Mouse (Mus musculus) lung, postnatal 0 days (tissue): Measurements from ENCODE around the gene Tmem44.

Source experiments
- CTCF ChIP-seq: IDR thresholded peaks from 2 replicates; pipeline ENCODE4 v1.5.1; 2016; ENCODE audit warnings: antibody characterized with exemption, mild to moderate bottlenecking
- EP300 ChIP-seq: IDR thresholded peaks from 2 replicates; pipeline ENCODE4 v1.6.1; 2016; ENCODE audit warnings: antibody characterized with exemption, mild to moderate bottlenecking, control low read depth

DNA sequence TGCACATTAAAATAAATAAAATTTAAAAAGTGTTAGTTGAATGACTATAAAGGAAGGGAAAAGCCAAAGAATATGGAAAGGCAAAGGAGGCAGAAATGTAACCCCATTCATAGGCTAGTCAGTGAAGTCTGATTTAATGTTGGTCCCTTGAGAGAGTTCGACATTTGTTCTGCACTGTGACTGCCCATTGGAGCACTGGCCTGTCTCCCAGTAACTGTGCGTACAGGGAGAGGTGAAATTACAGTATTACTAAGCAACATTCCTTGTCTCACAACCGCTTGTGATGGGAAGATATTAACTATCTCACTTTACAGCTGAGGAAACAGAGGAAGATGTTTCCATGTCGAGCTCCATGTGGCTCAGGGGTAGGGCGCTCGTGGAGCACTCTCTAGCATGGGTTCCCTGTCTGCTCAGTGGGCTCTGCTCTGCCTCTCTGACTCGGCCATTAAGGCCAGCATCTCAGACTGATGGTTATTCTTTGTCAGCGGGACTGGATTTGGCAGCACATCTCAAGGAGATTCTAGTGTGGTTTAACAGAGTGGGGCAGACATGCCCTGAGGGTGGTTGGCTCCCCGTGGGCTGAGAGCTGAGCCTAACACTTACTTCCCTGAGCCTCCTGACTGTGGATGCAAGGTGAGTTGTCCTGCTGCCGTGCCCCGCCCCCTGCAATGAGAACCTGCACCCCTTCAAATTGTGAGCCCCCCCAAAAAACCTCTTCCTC, 45.2 kb downstream of the Tmem44 start:
- TF ChIP-seq CTCF (no peak), EP300 (no peak)
